Mouse (Mus musculus) B cell, adult 62 days (primary cell): ENCODE data around the gene Ugt2a1. TPM values are rescaled to one million over a fixed set of nuclear protein-coding genes. Genes with fewer than 3 reads are reported as not detected.

Experiments used
- total RNA-seq: library from RNA; stranded (reverse); gene quantifications from 4 replicates; pipeline ENCODE4 v1.2.4, GENCODE M21; 2023

Gene Ugt2a1
- total RNA-seq, result not detected in 4 replicates

DNA sequence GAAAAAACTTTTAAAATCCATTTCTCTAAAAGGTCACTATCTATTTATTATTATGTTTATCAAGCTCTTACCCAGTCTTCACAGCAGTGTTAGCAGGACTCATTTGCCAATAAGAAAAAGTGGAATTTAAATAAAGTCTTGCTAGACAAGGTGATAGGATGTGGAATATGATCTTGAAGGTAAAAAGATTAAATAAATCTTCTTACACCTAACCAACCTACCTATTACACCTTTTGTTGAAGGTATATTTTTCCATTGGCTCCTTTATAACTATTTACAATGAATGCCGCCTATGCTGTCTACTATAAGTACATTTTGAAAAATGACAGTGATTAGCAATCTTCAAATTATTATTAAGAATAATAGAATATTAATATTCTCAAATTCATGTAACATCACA is at the start of gene Ugt2a1:
Gene Ugt2a1, minus strand, starts transcription at position 101 of the 400 bp plus-strand sequence.

DNA sequence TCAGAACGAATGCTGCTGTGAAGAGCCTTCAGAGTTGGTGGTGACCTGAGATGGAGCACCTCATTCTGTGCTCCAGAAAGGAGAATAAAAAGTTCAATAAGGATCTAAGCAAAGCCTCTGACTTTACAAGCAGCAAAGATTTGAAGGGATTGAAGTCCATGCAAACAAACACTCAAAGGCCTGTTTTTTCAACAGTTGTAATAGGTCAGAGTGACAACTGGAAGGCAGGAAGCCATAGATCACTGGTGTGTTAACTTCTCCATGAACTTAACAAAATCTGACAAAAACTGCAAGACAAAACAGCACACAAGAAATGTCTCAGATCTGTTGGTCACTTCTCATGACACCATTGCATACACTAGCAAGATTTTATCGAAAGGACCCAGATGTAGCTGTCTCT is 47.4 kb upstream of the Ugt2a1 start, which contains the start of gene Sult1b1:
Gene Sult1b1, minus strand, starts transcription at position 85 of the 400 bp plus-strand sequence.

DNA sequence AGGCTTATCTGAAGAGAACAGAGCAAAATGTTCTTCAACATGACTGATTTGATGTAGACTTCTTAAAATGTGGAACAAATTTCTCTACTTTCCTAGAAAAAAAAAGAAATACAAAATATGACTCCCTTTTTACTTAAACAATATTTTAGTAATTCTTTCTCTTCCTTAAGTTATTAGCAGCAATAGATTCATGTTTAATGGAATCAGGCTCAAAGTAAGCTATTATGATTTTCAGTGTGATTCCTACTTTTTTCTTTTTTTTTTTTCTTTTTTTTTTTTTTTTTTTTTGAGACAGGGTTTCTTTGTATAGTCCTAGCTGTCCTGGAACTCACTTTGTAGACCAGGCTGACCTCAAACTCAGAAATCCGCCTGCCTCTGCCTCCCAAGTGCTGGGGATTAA is 4.0 kb downstream of the Ugt2a1 start, which contains the start of gene Gm43638:
Gene Gm43638, minus strand, starts transcription at position 101 of the 400 bp plus-strand sequence.

DNA sequence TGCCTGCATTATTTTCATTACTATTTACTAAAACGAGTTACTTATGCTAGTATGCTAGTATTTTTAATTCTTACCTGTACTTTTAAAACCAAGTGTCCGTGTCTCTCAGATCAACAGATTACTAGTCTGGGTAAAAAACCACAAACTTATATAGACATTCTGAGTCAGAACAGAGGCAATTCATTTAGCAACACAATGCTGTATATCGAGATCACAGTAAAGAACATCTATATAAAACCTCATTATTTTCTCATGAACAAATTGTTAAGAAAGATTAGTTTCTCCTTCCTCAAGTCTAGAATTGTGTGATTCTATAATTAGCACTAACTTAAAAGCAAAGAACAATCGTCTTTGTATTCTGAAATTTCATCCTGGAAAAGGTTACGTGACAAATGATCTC is 8.5 kb downstream of the Ugt2a1 start, which contains the start of gene Ugt2a2:
Gene Ugt2a2, minus strand, starts transcription at position 101 of the 400 bp plus-strand sequence.

DNA sequence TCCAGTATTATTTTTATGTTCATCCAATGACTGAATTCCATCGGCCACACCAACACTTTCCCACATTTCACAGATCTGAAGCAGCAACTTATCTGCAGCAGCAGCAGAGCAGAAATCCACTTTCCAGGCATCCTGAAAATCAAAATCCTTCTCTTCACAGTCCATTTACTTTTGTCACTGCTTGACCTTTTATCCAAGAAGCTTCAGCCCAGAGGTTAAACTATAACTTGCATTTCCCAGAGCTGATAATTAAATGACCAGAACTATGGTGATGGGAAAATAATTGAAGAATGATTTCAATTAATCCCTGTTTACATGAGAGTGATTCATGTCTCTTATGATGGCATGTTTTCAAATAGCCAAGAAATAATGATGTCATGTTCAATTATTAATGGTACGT is 66.6 kb downstream of the Ugt2a1 start, which contains the start of gene Ugt2b38:
Gene Ugt2b38, minus strand, starts transcription at position 163 of the 400 bp plus-strand sequence.

Other genes starting within 250 kb of the Ugt2a1 start
- not detected in 4 replicates for gene Ugt2b37, start 236.1 kb downstream of the Ugt2a1 start, total RNA-seq
- not detected in 4 replicates for gene Ugt2a3, start 153.7 kb downstream of the Ugt2a1 start, total RNA-seq
- gene Ugt2b38, start 66.7 kb downstream of the Ugt2a1 start, total RNA-seq, result not detected in 4 replicates
- not detected in 4 replicates for gene Ugt2a2, start 8.6 kb downstream of the Ugt2a1 start, total RNA-seq
- not detected in 4 replicates for gene Gm43638, start 4.1 kb downstream of the Ugt2a1 start, total RNA-seq
- gene Sult1b1, start 47.3 kb upstream of the Ugt2a1 start, total RNA-seq, result not detected in 4 replicates
- gene Sult1d1, start 78.2 kb upstream of the Ugt2a1 start, total RNA-seq, result not detected in 4 replicates
- not detected in 4 replicates for gene Sult1e1, start 100.7 kb upstream of the Ugt2a1 start, total RNA-seq
- gene Csn1s1, start 175.3 kb upstream of the Ugt2a1 start, total RNA-seq, result not detected in 4 replicates
- gene Csn2, start 208.8 kb upstream of the Ugt2a1 start, total RNA-seq, result not detected in 4 replicates